Mouse (Mus musculus) forebrain, embryonic 10.5 days (tissue): Measurements from ENCODE around the gene H2al1g. TPM values are rescaled to one million over a fixed set of nuclear protein-coding genes. Genes with fewer than 3 reads are reported as not detected.
"Not testable (repeated sequence)": the region's sequence is repeated elsewhere in the genome, so short reads cannot be mapped to it uniquely, and the experiment has no call there.

Experiments used
- DNase-seq: peaks from one replicate; pipeline ENCODE4 v3.0.0-alpha.2; 2017; ENCODE audit warnings: low spot score; ENCODE audit errors: extremely low spot score
- H3K27ac ChIP-seq: fragments of 300-500 bp; sonication (generic); 2 replicates; pipeline ENCODE4 v1.5.1; 2016; ENCODE audit warnings: mild to moderate bottlenecking
- H3K27me3 ChIP-seq: fragments of 300-500 bp; sonication (generic); 2 replicates; pipeline ENCODE4 v1.6.1; 2016; ENCODE audit warnings: mild to moderate bottlenecking; ENCODE audit not compliant: poor library complexity, severe bottlenecking
- H3K36me3 ChIP-seq: fragments of 300-500 bp; sonication (generic); replicated peaks from 2 replicates; pipeline ENCODE4 v1.6.1; 2016; ENCODE audit warnings: mild to moderate bottlenecking, moderate library complexity
- H3K4me1 ChIP-seq: fragments of 300-500 bp; sonication (generic); 2 replicates; pipeline ENCODE4 v1.6.1; 2016
- H3K4me3 ChIP-seq: fragments of 300-500 bp; sonication (generic); 2 replicates; pipeline ENCODE4 v1.5.1; 2016; ENCODE audit warnings: mild to moderate bottlenecking, moderate library complexity
- H3K9me3 ChIP-seq: fragments of 300-500 bp; sonication (generic); 2 replicates; pipeline ENCODE4 v1.6.1; 2016; ENCODE audit warnings: mild to moderate bottlenecking, moderate library complexity
- WGBS: fragments of 180-500 bp; shearing (Covaris S2); methylation state at CpG from one replicate; pipeline ENCODE4 v1.1.7; 2016; 5-methylcytosine and 5-hydroxymethylcytosine counted together
- polyA plus RNA-seq: library from polyadenylated mRNA; unstranded; fragments of >200 nt; fragmentation: Nextera tagmentation; extraction: Ambion mirVana; gene quantifications from 2 replicates; pipeline ENCODE4 v1.2.1, GENCODE M21; 2016

The H2al1g gene
- not detected in 2 replicates for polyA plus RNA-seq

DNA sequence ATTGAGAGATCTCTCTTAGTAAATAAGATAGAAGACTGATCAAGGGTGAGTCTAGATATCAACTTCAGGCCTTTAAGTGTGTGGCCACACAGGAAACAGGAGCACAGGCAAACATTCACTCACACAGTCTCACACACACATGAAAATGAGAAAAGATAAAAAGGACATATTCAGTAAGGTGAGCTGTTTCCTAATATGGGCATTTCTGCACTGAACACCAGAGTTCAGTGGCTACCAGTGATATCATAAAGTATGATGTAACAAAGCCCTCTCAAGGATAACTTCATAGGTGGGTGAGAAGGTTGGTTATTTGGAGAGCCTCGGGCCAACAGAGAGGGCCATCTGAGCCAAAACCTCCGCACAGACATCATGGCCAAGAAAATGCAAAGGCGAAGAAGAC lies at the start of gene H2al1g:
H2al1g (plus strand) TSS at position 301 of the 400 bp plus-strand sequence.
- not testable (repeated sequence) for H3K27ac ChIP-seq, H3K4me1 ChIP-seq, H3K36me3 ChIP-seq, H3K4me3 ChIP-seq, H3K9me3 ChIP-seq, DNase-seq, H3K27me3 ChIP-seq
- WGBS = no CpG with 5 or more reads among the region's 3 CpGs

DNA sequence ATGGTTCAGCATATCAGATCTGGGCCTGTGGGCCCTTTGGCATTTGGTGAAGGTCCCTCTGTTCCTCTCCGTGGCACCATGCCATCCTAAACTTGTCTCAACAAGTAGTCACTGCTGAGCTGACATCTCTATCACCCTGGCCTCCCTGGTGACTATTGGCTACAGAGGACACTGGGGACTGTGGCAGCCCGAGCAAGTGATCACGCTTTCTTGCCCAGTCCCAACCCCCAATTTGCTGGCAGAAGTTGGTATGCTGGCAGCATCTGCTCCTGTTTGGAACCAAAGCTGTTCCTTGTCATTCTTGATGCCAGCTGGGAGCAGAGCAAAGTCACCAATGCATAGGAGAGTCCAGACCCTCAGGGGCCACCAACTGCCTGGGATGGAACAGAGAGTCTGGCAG lies 49.0 kb upstream of the H2al1g start:
- Histone ChIP-seq H3K4me1 (no peaks in the 10 kb centered on the region), H3K27ac (no peak overlapping the region), H3K27me3 (peaks cover 89% of the 10 kb centered on the region), H3K4me3 (no peak overlapping the region), H3K9me3 (no peaks in the 10 kb centered on the region), H3K36me3 (no peaks in the 10 kb centered on the region)
- WGBS = 84% methylated on average over 3 of the region's 3 CpGs
- no peak for DNase-seq

DNA sequence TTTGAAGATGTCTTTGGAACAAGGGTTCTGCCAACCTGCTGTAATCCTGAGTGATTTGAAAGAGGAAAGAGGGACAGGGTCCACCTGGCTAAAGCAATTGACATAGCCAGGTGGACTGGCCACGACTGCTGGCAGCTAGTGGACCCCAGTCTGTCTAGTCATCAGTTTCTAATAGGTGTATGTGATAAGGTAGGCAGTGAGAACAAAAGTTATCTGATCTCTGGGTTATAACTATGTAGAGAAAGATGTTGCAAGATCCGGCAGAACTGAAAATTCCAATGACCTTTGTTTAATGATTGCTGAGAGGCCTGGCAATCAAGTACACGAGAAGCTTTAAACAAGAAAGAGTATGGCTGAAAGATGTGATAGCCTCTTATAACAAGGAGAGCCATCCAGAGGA lies 44.9 kb upstream of the H2al1g start:
- no peak overlapping the region for H3K27ac ChIP-seq
- H3K9me3 ChIP-seq = no peaks in the 10 kb centered on the region
- 83% methylated on average over 3 of the region's 3 CpGs for WGBS
- peaks cover 76% of the 10 kb centered on the region for H3K27me3 ChIP-seq
- H3K36me3 ChIP-seq = no peaks in the 10 kb centered on the region
- no peaks in the 10 kb centered on the region for H3K4me1 ChIP-seq
- H3K4me3 ChIP-seq = no peak overlapping the region
- DNase-seq = no peak

DNA sequence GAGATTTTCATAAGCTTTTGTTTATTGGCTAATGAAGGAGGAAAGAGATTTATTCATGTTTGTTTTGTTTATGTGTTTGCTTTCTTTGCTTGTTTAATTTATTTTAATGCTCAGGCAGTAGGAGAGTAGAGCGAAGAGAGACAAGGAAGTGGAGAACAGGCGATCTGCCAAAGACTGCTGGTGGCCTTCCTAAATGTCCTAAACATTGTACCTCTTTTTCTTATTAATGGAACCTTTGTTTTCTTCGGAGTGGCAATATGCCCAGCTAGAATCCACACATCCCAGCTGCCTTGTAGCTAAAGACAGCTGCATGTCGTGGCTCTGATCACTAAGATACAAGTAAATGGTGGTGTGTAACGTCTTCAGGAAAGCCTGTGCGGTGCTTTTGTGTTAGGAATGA lies 41.0 kb upstream of the H2al1g start:
- Histone ChIP-seq H3K27me3 (peaks cover 71% of the 10 kb centered on the region), H3K36me3 (no peaks in the 10 kb centered on the region), H3K4me1 (no peaks in the 10 kb centered on the region), H3K27ac (no peak overlapping the region), H3K9me3 (no peaks in the 10 kb centered on the region), H3K4me3 (no peak overlapping the region)
- WGBS = 82% methylated on average over 6 of the region's 6 CpGs
- no peak for DNase-seq

DNA sequence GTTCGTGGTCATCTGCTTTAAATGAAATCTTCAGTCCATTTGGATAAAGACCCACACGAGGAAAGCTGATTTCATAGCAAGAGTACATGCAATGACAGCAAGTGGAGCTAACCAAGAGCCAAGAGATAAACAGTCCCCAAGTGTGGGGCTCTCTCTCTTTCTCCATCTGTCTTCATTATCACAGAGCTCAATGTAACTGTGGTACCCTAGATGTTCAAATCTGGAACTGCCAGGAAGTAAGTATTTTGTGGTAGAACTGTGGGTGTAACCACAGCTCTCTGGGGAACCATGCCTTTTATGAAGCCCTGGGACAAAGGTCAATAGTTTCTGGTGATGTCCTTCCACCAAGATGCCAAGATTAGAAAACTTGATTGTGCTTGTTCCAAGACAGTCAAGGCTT lies 37.3 kb upstream of the H2al1g start:
- Histone ChIP-seq H3K4me1 (no peaks in the 10 kb centered on the region), H3K36me3 (no peaks in the 10 kb centered on the region), H3K27ac (no peak overlapping the region), H3K4me3 (no peak overlapping the region), H3K9me3 (peaks cover 3% of the 10 kb centered on the region; the same call in 1 of the 2 replicates), H3K27me3 (peaks cover 54% of the 10 kb centered on the region)
- no peak for DNase-seq
- 80% methylated on average over 2 of the region's 2 CpGs for WGBS

DNA sequence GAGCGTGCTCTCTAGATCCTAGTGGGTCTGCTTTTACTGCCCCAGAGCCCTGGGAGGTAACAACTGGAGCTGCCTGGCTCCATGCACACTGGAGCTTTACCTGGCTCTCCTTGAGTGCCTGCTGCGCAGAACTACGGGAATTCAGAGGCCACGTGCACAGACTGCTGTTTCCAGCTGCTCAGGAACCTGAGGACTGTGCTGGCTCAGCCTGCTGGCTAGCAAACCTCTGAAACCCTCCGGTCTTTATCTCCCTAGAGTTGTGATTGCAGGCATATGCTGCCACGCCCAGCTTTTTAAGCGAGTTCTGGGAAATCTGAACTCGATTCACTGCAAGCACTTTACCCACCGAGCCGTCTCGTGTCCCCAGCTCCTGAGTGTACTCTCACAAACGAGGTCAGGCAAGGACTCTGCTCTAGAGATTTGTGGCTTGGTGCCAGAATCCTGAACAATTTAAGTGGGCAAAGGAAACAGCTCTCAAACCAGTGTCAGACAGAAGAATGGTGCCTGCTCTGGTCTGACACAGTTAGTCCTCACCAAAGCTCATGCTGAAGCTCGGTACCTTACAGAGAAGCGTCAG lies 29.7 kb upstream of the H2al1g start:
- Histone ChIP-seq H3K27ac (no peak overlapping the region), H3K27me3 (peaks cover 70% of the 10 kb centered on the region), H3K9me3 (peaks cover 3% of the 10 kb centered on the region; the same call in 1 of the 2 replicates), H3K36me3 (no peaks in the 10 kb centered on the region), H3K4me1 (no peaks in the 10 kb centered on the region), H3K4me3 (no peak overlapping the region)
- 89% methylated on average over 14 of the region's 14 CpGs for WGBS
- no peak for DNase-seq

DNA sequence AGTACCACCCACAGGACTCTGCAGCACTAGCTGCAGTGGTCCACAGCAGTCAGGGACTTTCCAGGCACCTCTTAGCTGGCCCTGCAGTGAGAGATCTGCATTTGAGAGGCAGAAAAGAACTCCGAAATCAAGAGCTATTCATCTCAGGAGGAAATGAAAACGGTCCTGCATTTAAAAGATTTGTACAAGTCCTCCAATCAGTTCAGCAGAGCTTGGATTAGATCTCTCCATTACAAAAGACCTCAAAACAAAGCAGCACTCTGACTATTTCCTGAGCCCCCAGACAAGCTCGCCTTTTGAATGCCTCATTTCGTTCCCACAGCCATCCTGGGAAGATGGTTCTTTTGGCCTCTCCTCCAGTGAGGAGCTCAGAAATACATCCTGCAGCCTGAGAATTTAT lies 28.8 kb upstream of the H2al1g start:
- Histone ChIP-seq H3K4me3 (no peak overlapping the region), H3K27ac (no peak overlapping the region), H3K27me3 (peaks cover 76% of the 10 kb centered on the region), H3K36me3 (no peaks in the 10 kb centered on the region), H3K4me1 (no peaks in the 10 kb centered on the region), H3K9me3 (no peaks in the 10 kb centered on the region)
- no peak for DNase-seq
- WGBS = 44% methylated on average over 4 of the region's 4 CpGs

DNA sequence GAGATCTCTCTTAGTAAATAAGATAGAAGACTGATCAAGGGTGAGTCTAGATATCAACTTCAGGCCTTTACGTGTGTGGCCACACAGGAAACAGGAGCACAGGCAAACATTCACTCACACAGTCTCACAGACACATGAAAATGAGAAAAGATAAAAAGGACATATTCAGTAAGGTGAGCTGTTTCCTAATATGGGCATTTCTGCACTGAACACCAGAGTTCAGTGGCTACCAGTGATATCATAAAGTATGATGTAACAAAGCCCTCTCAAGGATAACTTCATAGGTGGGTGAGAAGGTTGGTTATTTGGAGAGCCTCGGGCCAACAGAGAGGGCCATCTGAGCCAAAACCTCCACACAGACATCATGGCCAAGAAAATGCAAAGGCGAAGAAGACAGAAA lies 19.1 kb upstream of the H2al1g start, which contains the start of gene H2al1a:
H2al1a (plus strand) TSS at position 301 of the 400 bp plus-strand sequence.
- H3K27ac ChIP-seq, H3K9me3 ChIP-seq, H3K4me3 ChIP-seq, H3K4me1 ChIP-seq, DNase-seq, H3K36me3 ChIP-seq: not testable (repeated sequence)
- no CpG with 5 or more reads among the region's 3 CpGs for WGBS
- H3K27me3 ChIP-seq = peaks cover 32% of the 10 kb centered on the region

DNA sequence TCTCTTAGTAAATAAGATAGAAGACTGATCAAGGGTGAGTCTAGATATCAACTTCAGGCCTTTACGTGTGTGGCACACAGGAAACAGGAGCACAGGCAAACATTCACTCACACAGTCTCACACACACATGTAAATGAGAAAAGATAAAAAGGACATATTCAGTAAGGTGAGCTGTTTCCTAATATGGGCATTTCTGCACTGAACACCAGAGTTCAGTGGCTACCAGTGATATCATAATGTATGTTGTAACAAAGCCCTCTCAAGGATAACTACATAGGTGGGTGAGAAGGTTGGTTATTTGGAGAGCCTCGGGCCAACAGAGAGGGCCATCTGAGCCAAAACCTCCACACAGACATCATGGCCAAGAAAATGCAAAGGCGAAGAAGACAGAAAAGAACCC lies 15.9 kb upstream of the H2al1g start, which contains the start of gene H2al1b:
H2al1b (plus strand) TSS at position 301 of the 400 bp plus-strand sequence.
- not testable (repeated sequence) for H3K36me3 ChIP-seq, H3K4me3 ChIP-seq, H3K27ac ChIP-seq, H3K9me3 ChIP-seq, H3K27me3 ChIP-seq, DNase-seq, H3K4me1 ChIP-seq
- 93% methylated on average over 1 of the region's 3 CpGs for WGBS

DNA sequence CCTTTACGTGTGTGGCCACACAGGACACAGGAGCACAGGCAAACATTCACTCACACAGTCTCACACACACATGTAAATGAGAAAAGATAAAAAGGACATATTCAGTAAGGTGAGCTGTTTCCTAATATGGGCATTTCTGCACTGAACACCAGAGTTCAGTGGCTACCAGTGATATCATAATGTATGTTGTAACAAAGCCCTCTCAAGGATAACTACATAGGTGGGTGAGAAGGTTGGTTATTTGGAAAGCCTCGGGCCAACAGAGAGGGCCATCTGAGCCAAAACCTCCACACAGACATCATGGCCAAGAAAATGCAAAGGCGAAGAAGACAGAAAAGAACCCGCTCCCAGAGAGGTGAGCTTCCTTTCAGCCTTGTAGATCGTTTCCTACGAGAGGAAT lies 12.7 kb upstream of the H2al1g start, which contains the start of gene H2al1c:
H2al1c (plus strand) TSS at position 301 of the 400 bp plus-strand sequence.
- not testable (repeated sequence) for H3K36me3 ChIP-seq, H3K27me3 ChIP-seq, H3K9me3 ChIP-seq, DNase-seq, H3K4me1 ChIP-seq, H3K27ac ChIP-seq, H3K4me3 ChIP-seq
- WGBS = 88% methylated on average over 1 of the region's 6 CpGs

DNA sequence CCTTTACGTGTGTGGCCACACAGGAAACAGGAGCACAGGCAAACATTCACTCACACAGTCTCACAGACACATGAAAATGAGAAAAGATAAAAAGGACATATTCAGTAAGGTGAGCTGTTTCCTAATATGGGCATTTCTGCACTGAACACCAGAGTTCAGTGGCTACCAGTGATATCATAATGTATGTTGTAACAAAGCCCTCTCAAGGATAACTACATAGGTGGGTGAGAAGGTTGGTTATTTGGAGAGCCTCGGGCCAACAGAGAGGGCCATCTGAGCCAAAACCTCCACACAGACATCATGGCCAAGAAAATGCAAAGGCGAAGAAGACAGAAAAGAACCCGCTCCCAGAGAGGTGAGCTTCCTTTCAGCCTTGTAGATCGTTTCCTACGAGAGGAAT lies 9.5 kb upstream of the H2al1g start, which contains the start of gene H2al1d:
H2al1d (plus strand) TSS at position 301 of the 400 bp plus-strand sequence.
- DNase-seq, H3K4me3 ChIP-seq, H3K36me3 ChIP-seq, H3K9me3 ChIP-seq, H3K27ac ChIP-seq, H3K27me3 ChIP-seq, H3K4me1 ChIP-seq: not testable (repeated sequence)
- no CpG with 5 or more reads among the region's 6 CpGs for WGBS

DNA sequence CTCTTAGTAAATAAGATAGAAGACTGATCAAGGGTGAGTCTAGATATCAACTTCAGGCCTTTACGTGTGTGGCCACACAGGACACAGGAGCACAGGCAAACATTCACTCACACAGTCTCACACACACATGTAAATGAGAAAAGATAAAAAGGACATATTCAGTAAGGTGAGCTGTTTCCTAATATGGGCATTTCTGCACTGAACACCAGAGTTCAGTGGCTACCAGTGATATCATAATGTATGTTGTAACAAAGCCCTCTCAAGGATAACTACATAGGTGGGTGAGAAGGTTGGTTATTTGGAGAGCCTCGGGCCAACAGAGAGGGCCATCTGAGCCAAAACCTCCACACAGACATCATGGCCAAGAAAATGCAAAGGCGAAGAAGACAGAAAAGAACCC lies 6.4 kb upstream of the H2al1g start, which contains the start of gene H2al1e:
H2al1e (plus strand) TSS at position 301 of the 400 bp plus-strand sequence.
- H3K27ac ChIP-seq, H3K4me1 ChIP-seq, DNase-seq, H3K9me3 ChIP-seq, H3K27me3 ChIP-seq, H3K36me3 ChIP-seq, H3K4me3 ChIP-seq: not testable (repeated sequence)
- WGBS = no CpG with 5 or more reads among the region's 3 CpGs

DNA sequence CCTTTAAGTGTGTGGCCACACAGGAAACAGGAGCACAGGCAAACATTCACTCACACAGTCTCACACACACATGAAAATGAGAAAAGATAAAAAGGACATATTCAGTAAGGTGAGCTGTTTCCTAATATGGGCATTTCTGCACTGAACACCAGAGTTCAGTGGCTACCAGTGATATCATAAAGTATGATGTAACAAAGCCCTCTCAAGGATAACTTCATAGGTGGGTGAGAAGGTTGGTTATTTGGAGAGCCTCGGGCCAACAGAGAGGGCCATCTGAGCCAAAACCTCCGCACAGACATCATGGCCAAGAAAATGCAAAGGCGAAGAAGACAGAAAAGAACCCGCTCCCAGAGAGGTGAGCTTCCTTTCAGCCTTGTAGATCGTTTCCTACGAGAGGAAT lies 3.2 kb upstream of the H2al1g start, which contains the start of gene H2al1f:
H2al1f (plus strand) TSS at position 301 of the 400 bp plus-strand sequence.
- WGBS = no CpG with 5 or more reads among the region's 6 CpGs
- H3K4me3 ChIP-seq, H3K27me3 ChIP-seq, H3K27ac ChIP-seq, H3K36me3 ChIP-seq, H3K4me1 ChIP-seq, DNase-seq, H3K9me3 ChIP-seq: not testable (repeated sequence)
